Mouse (Mus musculus) thymus, adult 2 months (tissue): ENCODE measurements around the gene Kat5.

Source experiments
- CTCF ChIP-seq: fragments of 200-500 bp; IDR thresholded peaks from 2 replicates; pipeline ENCODE4 v1.5.1; 2012; ENCODE audit warnings: mild to moderate bottlenecking, control low read depth, low read length, moderate library complexity, borderline replicate concordance; ENCODE audit not compliant: control insufficient read depth, poor library complexity, insufficient read depth; ENCODE audit errors: extremely low read depth
- POLR2A ChIP-seq: fragments of 200-500 bp; IDR thresholded peaks from 2 replicates; pipeline ENCODE4 v1.6.1; 2012; ENCODE audit warnings: mild to moderate bottlenecking, low read length, control low read depth, moderate library complexity; ENCODE audit not compliant: control insufficient read depth, poor library complexity, insufficient read depth; ENCODE audit errors: extremely low read depth

DNA sequence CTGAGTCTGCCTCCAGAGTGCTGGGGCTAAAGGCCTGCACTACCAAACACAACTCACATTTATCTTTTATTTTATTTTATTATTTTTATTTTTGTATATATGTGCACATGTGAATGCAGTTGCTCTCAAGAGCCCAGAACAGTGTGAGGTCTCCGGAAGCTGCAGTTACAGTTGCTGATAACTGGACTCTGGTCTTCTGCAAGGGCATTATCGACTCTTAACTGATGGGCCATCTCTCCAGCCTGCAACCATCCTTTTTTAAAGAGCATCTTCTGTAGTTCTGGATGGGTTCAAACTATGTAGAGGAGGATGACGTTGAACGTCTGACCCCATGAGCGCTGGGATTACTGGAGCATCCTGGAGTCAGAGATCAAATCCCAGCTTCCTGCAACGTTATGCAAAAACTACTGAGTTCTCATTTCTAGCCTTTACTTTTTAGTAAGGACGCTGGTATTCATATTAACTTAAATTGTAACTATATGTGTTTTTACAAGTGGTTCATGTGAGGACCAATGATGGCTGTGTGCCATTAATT, 26.1 kb upstream of the Kat5 start:
- TF ChIP-seq CTCF (no peak), POLR2A (no peak)
